Mouse (Mus musculus) myocyte (in vitro differentiated cells): ENCODE measurements around the gene Acpp. TPM values are rescaled to one million over a fixed set of nuclear protein-coding genes. Genes with fewer than 3 reads are reported as not detected.
A peak's percentile ranks its signal among the peaks of the same experiment; 100 is the strongest.
"Not testable (repeated sequence)": the region's sequence is repeated elsewhere in the genome, so short reads cannot be mapped to it uniquely, and the experiment has no call there.

Experiments
- H3K27me3 ChIP-seq: one replicate; pipeline ENCODE4 v1.6.1; 2011; ENCODE audit not compliant: control insufficient read depth, insufficient read depth, insufficient read length
- H3K36me3 ChIP-seq: one replicate; pipeline ENCODE4 v1.6.1; 2011; ENCODE audit not compliant: control insufficient read depth, insufficient read depth
- H3K4me2 ChIP-seq: one replicate; pipeline ENCODE4 v1.6.1; 2011; ENCODE audit warnings: low read depth, control low read depth
- H3K4me3 ChIP-seq: one replicate; pipeline ENCODE4 v1.5.1; 2011; ENCODE audit warnings: mild to moderate bottlenecking, control low read depth, moderate library complexity
- H3K79me2 ChIP-seq: one replicate; pipeline ENCODE4 v1.6.1; 2011; ENCODE audit not compliant: control insufficient read depth, insufficient read depth
- H3ac ChIP-seq: one replicate; pipeline ENCODE4 v1.6.1; 2011; ENCODE audit not compliant: control insufficient read depth, insufficient read length
- CEBPB ChIP-seq: IDR thresholded peaks from 2 replicates; pipeline ENCODE4 v1.6.1; 2011; ENCODE audit warnings: mild to moderate bottlenecking, moderate library complexity; ENCODE audit not compliant: poor library complexity, insufficient read depth, severe bottlenecking
- E2F4 ChIP-seq: IDR thresholded peaks from one replicate; pipeline ENCODE4 v1.6.1; 2011; ENCODE audit warnings: mild to moderate bottlenecking, control low read depth, moderate library complexity; ENCODE audit not compliant: insufficient read depth
- MAX ChIP-seq: IDR thresholded peaks from one replicate; pipeline ENCODE4 v1.6.1; 2011; ENCODE audit warnings: low read depth, mild to moderate bottlenecking, control low read depth
- MYOD1 ChIP-seq, 3 experiments: IDR thresholded peaks; one replicate each; pipeline ENCODE4 v1.6.1; 2011; ENCODE audit warnings: control low read depth in 2 of 3, low read depth in 2 of 3, mild to moderate bottlenecking in 2 of 3, moderate library complexity in 1 of 3; ENCODE audit not compliant: insufficient read length in 2 of 3, control insufficient read depth in 1 of 3
- MYOG ChIP-seq, 3 experiments: IDR thresholded peaks; one replicate each; pipeline ENCODE4 v1.6.1; 2011; ENCODE audit warnings: control low read depth in 2 of 3, low read depth in 2 of 3, mild to moderate bottlenecking in 2 of 3; ENCODE audit not compliant: insufficient read length in 2 of 3, control insufficient read depth in 1 of 3, insufficient read depth in 1 of 3
- POLR2A ChIP-seq: IDR thresholded peaks from one replicate; pipeline ENCODE4 v1.6.1; 2011; ENCODE audit warnings: low read depth, mild to moderate bottlenecking, control low read depth, moderate library complexity; ENCODE audit not compliant: insufficient read length
- POLR2AphosphoS2 ChIP-seq: IDR thresholded peaks from one replicate; pipeline ENCODE4 v1.6.1; 2011; ENCODE audit warnings: low read depth, control low read depth; ENCODE audit not compliant: insufficient read length
- REST ChIP-seq: IDR thresholded peaks from one replicate; pipeline ENCODE4 v1.6.1; 2011; ENCODE audit warnings: mild to moderate bottlenecking, control low read depth, moderate library complexity; ENCODE audit not compliant: insufficient read depth, insufficient read length
- SRF ChIP-seq: IDR thresholded peaks from one replicate; pipeline ENCODE4 v1.6.1; 2011; ENCODE audit warnings: low read depth; ENCODE audit not compliant: control insufficient read depth, insufficient read length
- TCF12 ChIP-seq: IDR thresholded peaks from one replicate; pipeline ENCODE4 v1.6.1; 2011; ENCODE audit warnings: mild to moderate bottlenecking, control low read depth; ENCODE audit not compliant: poor library complexity, insufficient read depth, severe bottlenecking
- TCF3 ChIP-seq: IDR thresholded peaks from one replicate; pipeline ENCODE4 v1.6.1; 2011; ENCODE audit warnings: low read depth, control low read depth; ENCODE audit not compliant: insufficient read length
- USF1 ChIP-seq: IDR thresholded peaks from one replicate; pipeline ENCODE4 v1.6.1; 2011; ENCODE audit warnings: low read depth, mild to moderate bottlenecking, control low read depth, moderate library complexity
- polyA plus RNA-seq: library from polyadenylated mRNA; unstranded; fragments of >200 nt; fragmentation: generic; extraction: Trizol; gene quantifications from one replicate; pipeline ENCODE4 v1.2.1, GENCODE M21; 2012; ENCODE audit warnings: missing spikeins

Acpp gene
- polyA plus RNA-seq, 1 experiment, result 0.35 TPM

- no peak overlapping the region for H3ac ChIP-seq
- no peaks in the 10 kb centered on the region for H3K27me3 ChIP-seq
- H3K4me2 ChIP-seq, result peak overlapping the region; percentile 38
- H3K79me2 ChIP-seq, result no peaks in the 10 kb centered on the region
- TF ChIP-seq POLR2AphosphoS2 (no peak), SRF (no peak), MYOD1 (IDR thresholded peaks at IDR 0.05; ENCODE audit: control insufficient read depth in 1 of 3, insufficient read length in 2 of 3, low read depth in 2 of 3) (no peak), TCF12 (no peak), USF1 (no peak), POLR2A (no peak), CEBPB (no peak), E2F4 (no peak), REST (no peak), MYOG (IDR thresholded peaks at IDR 0.05; ENCODE audit: control insufficient read depth in 1 of 3, insufficient read depth in 1 of 3, insufficient read length in 2 of 3, low read depth in 2 of 3) (no peak), TCF3 (no peak), MAX (no peak)
- H3K4me3 ChIP-seq, result no peak overlapping the region
- no peaks in the 10 kb centered on the region for H3K36me3 ChIP-seq
Measured at GRCm38 (mm10) chr9:104373253-104373652, 35.7 kb upstream of the Acpp start.

GRCm38 (mm10) chr9:104366983-104367382 is 29.4 kb upstream of the Acpp start:
- H3K4me2 ChIP-seq, result no peak overlapping the region
- H3K27me3 ChIP-seq, result no peaks in the 10 kb centered on the region
- TF ChIP-seq USF1, result no peak
- TF ChIP-seq REST, result no peak
- no peak for TF ChIP-seq SRF
- TF ChIP-seq MYOG (IDR thresholded peaks at IDR 0.05; ENCODE audit: control insufficient read depth in 1 of 3, insufficient read depth in 1 of 3, insufficient read length in 2 of 3, low read depth in 2 of 3), result no peak
- TF ChIP-seq MYOD1 (IDR thresholded peaks at IDR 0.05; ENCODE audit: control insufficient read depth in 1 of 3, insufficient read length in 2 of 3, low read depth in 2 of 3), result no peak
- no peak for TF ChIP-seq MAX
- no peak for TF ChIP-seq TCF3
- TF ChIP-seq CEBPB, result no peak
- no peak for TF ChIP-seq POLR2AphosphoS2
- TF ChIP-seq E2F4, result no peak
- no peak for TF ChIP-seq POLR2A
- no peak for TF ChIP-seq TCF12
- no peaks in the 10 kb centered on the region for H3K79me2 ChIP-seq
- no peaks in the 10 kb centered on the region for H3K36me3 ChIP-seq
- H3ac ChIP-seq, result no peak overlapping the region
- no peak overlapping the region for H3K4me3 ChIP-seq

- H3K27me3 ChIP-seq, H3ac ChIP-seq, H3K36me3 ChIP-seq, H3K4me3 ChIP-seq, H3K79me2 ChIP-seq, H3K4me2 ChIP-seq: not testable (repeated sequence)
Measured at GRCm38 (mm10) chr9:104361951-104362350, 24.4 kb upstream of the Acpp start.

- Histone ChIP-seq H3K36me3 (no peaks in the 10 kb centered on the region), H3K4me2 (no peak overlapping the region), H3K27me3 (no peaks in the 10 kb centered on the region), H3ac (no peak overlapping the region), H3K79me2 (no peaks in the 10 kb centered on the region), H3K4me3 (no peak overlapping the region)
- TF ChIP-seq MYOG (IDR thresholded peaks at IDR 0.05; ENCODE audit: control insufficient read depth in 1 of 3, insufficient read depth in 1 of 3, insufficient read length in 2 of 3, low read depth in 2 of 3) (no peak), POLR2AphosphoS2 (no peak), MAX (no peak), TCF3 (no peak), CEBPB (no peak), USF1 (no peak), SRF (no peak), E2F4 (no peak), REST (no peak), MYOD1 (IDR thresholded peaks at IDR 0.05; ENCODE audit: control insufficient read depth in 1 of 3, insufficient read length in 2 of 3, low read depth in 2 of 3) (no peak), TCF12 (no peak), POLR2A (no peak)
Measured at GRCm38 (mm10) chr9:104361073-104361891, 23.7 kb upstream of the Acpp start.

GRCm38 (mm10) chr9:104360389-104360788 is 22.8 kb upstream of the Acpp start:
- Histone ChIP-seq H3K79me2 (no peaks in the 10 kb centered on the region), H3K27me3 (no peaks in the 10 kb centered on the region), H3K4me2 (no peak overlapping the region), H3K4me3 (no peak overlapping the region), H3ac (no peak overlapping the region), H3K36me3 (no peaks in the 10 kb centered on the region)
- TF ChIP-seq MYOD1 (IDR thresholded peaks at IDR 0.05; ENCODE audit: control insufficient read depth in 1 of 3, insufficient read length in 2 of 3, low read depth in 2 of 3) (no peak), TCF12 (no peak), SRF (no peak), E2F4 (no peak), MAX (no peak), POLR2AphosphoS2 (no peak), CEBPB (no peak), REST (no peak), TCF3 (no peak), USF1 (no peak), MYOG (IDR thresholded peaks at IDR 0.05; ENCODE audit: control insufficient read depth in 1 of 3, insufficient read depth in 1 of 3, insufficient read length in 2 of 3, low read depth in 2 of 3) (no peak), POLR2A (no peak)
